Mouse (Mus musculus) gonadal fat pad, adult 2 months (tissue): ENCODE measurements at regions not wholly inside any gene's neighbourhood (a gene's known extent, or its start where the extent isn't known, plus 50 kb on each side); places are given as distances from the start of the nearest gene placed in this dataset.

Experiments used
- DNase-seq: peaks from one replicate; pipeline ENCODE4 v3.0.0-alpha.2; 2012; ENCODE audit warnings: low read depth

DNA sequence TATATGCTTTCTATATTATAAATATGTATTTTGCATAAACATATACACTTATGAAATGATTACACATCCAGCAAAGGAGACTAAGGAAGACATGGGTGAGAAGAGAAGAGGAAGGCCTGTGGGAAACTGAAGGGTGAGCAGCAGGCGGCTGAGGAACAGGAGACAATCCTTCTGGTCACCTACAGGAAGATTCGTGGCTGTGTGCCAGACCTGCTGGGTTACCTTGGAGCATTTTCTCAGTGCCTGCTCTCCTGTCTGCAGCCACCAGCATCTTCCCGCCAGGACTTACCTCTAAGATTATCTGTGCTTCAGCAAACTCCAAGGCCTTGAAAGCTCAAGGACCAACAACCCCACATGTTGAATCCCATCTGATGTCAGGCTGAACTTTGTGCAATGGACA lies 258.3 kb upstream of the 3110018I06Rik start:
- no peak for DNase-seq

DNA sequence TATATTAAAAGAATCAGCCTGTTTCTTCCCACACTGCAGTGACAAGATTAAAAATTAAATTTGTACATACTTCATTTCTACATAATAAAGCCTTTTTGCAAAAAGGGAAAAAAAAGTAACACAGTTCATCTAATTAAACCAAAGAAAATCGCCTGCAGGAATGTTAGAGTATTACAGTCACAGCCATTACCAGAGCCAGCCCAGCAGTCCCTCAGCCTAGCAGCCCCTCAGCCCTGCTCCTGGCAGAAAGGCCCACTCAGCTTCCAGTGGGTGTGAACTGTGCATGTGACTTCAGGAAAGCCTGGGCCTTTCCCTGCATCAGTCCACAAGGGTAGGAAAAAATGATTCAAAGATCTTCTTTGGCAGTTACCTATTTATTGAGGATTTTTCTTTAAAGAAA lies 256.8 kb upstream of the 3110018I06Rik start:
- DNase-seq, result no peak

DNA sequence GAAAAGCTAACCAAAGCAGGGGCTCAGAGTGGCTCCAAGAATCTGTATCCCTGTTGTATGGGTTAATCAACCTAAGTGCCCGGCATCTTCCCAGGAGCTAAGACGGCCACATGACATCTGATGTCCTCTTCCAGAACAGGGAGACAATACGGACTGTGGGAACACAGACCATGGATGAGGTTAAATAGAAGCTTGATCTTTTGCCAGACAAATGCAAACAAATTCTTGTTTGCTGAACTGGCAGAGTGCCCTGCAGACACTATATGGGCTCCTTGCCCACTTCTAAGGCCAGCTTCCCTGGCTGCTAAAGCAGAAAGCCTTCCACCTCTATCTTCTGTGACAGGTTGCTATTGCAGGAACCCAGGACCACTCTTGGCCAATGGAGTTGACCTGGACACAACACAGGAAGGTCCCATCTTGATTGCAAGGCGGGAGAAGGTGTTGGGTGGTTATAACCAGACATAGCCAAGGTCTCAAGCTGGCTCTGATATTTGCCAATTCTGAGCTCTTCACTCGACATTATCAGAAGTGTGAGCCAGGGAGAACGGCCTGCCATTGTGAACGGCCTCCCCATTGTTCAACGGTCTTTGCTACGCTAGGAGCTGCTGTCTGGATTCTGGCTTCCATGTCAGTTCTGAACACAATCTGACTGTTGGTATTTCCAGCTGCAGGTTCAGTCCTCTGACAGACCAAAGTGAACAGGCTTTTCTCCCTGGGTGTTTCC lies 237.5 kb upstream of the 3110018I06Rik start:
- DNase-seq, result no peak

- DNase-seq, result no peak
Observed at GRCm38 (mm10) chr12:107251981-107252380, 236.5 kb upstream of the 3110018I06Rik start.

DNA sequence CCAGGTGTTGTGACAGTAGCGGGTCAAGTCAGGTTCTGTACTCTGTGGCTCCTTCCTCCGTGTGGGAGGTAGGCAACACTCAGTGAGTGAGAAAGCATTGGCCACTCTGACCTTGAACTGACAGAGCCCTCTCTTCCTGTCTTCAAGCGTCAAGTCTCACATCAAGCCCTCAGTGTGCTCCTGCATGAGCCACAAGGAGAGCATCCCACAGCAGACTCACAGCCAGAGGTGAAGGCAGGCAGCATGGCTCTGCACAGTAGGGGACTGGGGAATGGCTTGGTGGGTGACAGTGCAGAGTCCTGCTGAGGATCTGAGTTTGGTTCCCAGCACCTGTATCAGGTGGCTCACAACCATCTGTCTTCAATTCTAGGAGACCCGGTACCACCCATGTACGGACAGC lies 226.4 kb upstream of the 3110018I06Rik start:
- no peak for DNase-seq

GRCm38 (mm10) chr12:107262516-107262915 lies 225.9 kb upstream of the 3110018I06Rik start:
- DNase-seq, result no peak

- no peak for DNase-seq
Observed at GRCm38 (mm10) chr12:107266696-107267095, 221.7 kb upstream of the 3110018I06Rik start.

- no peak for DNase-seq
Observed at GRCm38 (mm10) chr12:107285622-107286021, 202.8 kb upstream of the 3110018I06Rik start.

DNA sequence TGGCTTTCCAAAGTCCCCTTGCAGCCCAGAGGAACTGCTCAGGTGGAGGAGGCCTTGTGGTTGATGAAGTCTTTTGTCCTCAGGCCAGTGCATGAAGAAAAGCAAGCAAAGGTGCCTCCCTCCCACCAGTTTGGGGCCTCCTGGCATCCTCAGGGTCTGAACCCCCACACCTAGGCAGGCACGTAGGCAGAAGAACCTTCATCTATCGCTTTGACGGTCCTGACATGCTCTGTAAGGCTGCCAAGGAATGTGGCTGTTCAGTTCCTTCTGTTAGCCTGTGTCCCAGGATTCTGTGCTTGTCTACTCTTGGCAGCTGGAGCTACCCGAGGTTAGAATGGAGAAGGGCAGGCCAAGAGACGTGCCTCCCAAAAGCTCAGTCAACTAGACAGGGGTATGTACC lies 197.1 kb upstream of the 3110018I06Rik start:
- peak; percentile 61 for DNase-seq

- no peak for DNase-seq
Observed at GRCm38 (mm10) chr12:107307094-107307740, 181.2 kb upstream of the 3110018I06Rik start.

DNA sequence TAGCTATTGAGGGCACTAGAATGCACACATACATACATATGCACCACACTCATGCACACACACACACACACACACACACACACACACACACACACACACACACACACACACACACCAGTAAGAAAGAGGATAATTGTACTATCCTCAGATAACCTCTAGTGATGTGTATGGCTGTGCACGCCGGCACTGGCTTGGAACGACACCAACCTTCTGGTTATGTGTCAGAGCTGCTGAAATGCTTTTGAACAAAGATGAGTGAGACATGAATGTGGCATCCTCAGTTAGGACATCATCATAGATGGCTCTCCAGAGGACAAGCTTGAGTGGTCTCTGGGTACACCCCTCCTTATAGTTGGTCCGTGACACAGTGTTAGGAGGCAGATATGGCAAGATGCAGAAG lies 173.0 kb upstream of the 3110018I06Rik start:
- DNase-seq, result no peak

DNA sequence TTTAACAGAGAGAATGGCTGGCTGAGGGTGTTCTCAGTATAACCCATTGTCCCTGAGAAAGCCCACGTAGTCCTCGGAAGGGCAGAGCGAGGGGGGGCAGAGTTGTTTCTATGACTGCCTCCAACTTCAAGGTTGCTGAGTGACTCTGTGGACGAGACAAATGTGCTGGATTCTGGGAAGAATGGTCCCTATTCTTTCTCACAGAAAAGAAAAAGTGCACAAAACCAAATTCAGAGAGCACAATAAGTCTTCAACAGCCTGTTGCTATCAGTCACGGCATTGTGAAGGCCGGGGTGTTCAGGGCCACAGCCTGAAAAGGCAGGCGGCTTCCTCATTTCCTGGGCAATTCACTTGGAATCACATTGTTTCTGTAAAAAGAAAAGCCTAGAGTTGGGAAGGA lies 165.6 kb upstream of the 3110018I06Rik start:
- DNase-seq, result no peak

- no peak for DNase-seq
Observed at GRCm38 (mm10) chr12:107326101-107326500, 162.3 kb upstream of the 3110018I06Rik start.

GRCm38 (mm10) chr12:107327107-107327770 lies 161.2 kb upstream of the 3110018I06Rik start:
- no peak for DNase-seq

- no peak for DNase-seq
Observed at GRCm38 (mm10) chr12:107328986-107329385, 159.4 kb upstream of the 3110018I06Rik start.

GRCm38 (mm10) chr12:107334366-107334765 lies 154.1 kb upstream of the 3110018I06Rik start:
- DNase-seq, result no peak

- no peak for DNase-seq
Observed at GRCm38 (mm10) chr12:107335106-107335505, 153.3 kb upstream of the 3110018I06Rik start.

DNA sequence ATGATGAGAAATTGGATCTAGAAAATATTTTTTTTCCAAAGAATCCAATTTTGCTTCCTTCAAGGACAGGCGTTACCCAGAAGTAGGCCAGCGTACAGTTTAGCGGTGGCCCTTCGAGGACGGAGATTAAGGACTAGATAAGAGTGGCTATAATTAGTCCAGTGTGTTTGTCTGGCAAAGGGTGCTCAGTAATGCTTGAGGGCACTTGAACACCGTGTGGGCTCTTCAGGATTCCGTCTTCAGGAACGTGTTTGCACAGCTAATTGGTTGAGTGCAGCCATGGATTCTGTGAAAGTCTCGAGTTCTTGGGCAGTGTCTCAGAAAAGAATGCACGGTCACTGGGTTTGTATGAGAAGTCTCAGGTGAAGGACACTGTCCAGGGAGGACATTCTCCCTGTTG lies 149.7 kb upstream of the 3110018I06Rik start:
- no peak for DNase-seq

DNA sequence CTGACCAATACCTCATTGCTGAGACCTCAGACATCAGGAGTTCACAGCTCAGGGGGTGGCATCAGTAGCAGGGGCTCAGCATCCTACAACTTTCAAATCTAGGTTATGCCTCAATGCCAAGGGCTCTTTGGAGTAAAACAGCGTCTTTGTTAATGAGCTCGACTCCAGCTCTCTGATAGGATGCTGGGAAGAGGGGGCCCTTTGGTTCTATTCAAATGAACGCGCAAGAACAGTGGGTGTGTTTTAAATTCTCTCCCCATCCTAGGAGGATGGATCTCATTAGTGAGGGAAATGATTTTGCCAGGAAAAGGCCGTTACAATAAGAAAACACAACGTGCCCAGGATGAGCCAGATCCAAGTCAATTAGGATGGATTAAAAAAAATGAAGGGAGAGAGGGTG lies 132.2 kb upstream of the 3110018I06Rik start:
- DNase-seq, result no peak

DNA sequence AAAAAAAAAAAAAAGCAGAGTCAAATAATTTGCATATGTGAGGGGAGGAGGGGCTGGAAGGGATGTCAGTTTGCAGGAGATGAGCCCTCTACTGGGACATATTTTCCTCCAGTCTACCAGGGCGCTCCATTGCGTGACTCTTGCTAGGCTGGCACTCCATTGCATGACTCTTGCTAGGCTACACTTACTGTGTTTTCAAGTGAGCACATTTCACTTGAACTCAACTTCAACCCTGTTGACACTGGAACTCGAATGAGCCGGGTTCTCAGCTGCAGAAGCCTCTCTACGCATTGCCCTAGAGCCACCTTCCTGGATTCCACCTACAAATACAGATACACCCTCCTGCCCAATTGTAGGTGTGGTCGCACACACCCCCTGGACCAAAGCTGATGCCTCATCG lies 131.5 kb upstream of the 3110018I06Rik start:
- no peak for DNase-seq

- DNase-seq, result no peak
Observed at GRCm38 (mm10) chr12:107360511-107360910, 127.9 kb upstream of the 3110018I06Rik start.

DNA sequence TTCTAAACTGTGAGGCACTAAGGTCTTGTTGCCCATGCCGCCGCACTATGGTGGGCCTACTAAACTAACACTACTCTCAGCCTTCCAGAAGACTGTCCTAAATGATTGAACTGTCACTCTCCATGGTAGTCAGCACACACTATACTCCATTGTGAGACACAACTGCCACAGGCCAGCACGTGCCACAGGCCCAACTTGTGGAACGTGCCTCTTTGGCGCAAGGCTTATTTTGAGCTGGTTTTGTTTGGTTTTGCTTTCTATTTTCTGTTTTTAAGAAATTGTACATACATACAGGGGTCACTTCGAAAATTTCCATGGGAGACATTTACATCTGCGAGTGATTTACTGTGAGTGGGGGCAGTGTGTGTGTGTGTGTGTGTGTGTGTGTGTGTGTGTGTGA lies 126.8 kb upstream of the 3110018I06Rik start:
- DNase-seq, result no peak

GRCm38 (mm10) chr12:107362120-107362519 lies 126.3 kb upstream of the 3110018I06Rik start:
- no peak for DNase-seq
